Mouse (Mus musculus) gastrocnemius, adult 2 months (tissue): ENCODE data around the gene Auts2. TPM values are rescaled to one million over a fixed set of nuclear protein-coding genes. Genes with fewer than 3 reads are reported as not detected.

ENCODE experiments used
- DNase-seq: peaks from one replicate; pipeline ENCODE4 v3.0.0; 2022
- H3K27ac ChIP-seq: fragments of 200-600 bp; 2 replicates; pipeline ENCODE4 v1.8.1; 2022; ENCODE audit warnings: mild to moderate bottlenecking
- H3K4me3 ChIP-seq: fragments of 200-600 bp; 2 replicates; pipeline ENCODE4 v1.8.1; 2022; ENCODE audit warnings: mild to moderate bottlenecking, moderate library complexity
- CTCF ChIP-seq: fragments of 200-600 bp; IDR thresholded peaks from 2 replicates; pipeline ENCODE4 v1.8.1; 2022; ENCODE audit warnings: antibody characterized with exemption, mild to moderate bottlenecking, moderate library complexity
- intact Hi-C: fragments of 180-260 bp; cut with DNase I; formaldehyde crosslinking; loops from one replicate; pipeline ENCODE4 v1.15.1; 2025
- total RNA-seq, 2 experiments: library from RNA; stranded (reverse); gene quantifications; 2 replicates each; pipeline ENCODE4 v1.2.3; 2021

Gene Auts2
- total RNA-seq, 2 experiments from 2014 or later = 13.0 to 31.1 TPM

GRCm38 (mm10) chr5:132075942-132076341, 467.2 kb downstream of the Auts2 start:
- no peak overlapping the region for H3K4me3 ChIP-seq
- H3K27ac ChIP-seq = no peak overlapping the region
- TF ChIP-seq CTCF = no peak
- intact Hi-C loops = loop anchor here (10.0 kb wide), 1 partner anchor 541 kb away; no protein-coding TSS in a partner anchor
- DNase-seq = no peak

DNA sequence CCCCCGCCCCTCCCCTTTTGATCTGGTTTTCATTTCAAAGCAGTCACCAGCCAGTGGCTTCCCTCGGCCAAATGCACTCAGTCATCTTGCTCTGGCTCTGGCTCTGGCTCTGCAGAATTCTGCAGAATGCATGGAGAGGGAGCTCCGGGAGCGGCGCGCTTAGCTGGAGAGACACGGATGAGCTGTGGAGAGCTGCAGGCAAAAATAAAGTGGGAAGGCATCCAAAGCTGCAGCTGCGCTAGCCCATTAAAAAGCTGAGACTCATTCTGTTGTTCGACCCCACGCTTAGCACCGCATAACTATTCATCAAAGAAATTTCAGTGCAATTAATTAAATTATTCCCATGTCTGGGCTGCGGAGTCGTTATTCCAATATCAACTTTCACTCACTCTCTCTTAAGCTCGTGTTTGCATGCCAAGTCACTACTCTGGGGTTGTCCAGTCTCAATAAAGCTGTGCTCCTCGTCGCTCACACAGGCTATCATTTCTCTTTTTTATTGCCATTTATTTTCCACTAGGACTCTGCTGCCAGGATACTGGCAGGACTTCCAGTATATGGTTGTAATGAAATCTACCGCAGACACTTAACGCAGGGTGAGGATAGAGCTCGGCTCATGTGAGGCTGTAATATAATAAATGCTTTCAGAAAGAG, 468.3 kb downstream of the Auts2 start:
- Histone ChIP-seq H3K4me3 (peak overlapping the region; percentile 62), H3K27ac (peak overlapping the region; percentile 65)
- intact Hi-C loops = loop anchor here (10.0 kb wide), 1 partner anchor 540 kb away; no protein-coding TSS in a partner anchor
- DNase-seq = peak; percentile 80
- TF ChIP-seq CTCF = no peak

DNA sequence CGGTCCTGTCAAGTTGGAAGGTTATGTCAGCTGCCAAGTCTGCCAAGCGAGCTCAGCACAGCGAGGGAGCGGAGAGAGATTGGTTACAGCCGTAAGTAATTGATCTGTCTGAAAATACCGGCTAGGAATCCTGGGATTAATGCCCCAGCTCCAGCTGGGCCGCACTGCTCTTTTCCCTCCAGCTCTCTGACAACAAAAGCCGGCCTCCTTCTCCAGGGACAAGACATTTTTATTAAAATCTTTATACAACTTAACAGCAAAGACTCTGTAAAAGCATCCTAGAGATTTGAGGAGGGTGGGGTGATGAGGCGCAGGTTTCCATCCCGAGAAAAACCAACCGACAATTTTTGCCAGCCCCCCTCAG, 468.8 kb downstream of the Auts2 start:
- peak overlapping the region; percentile 62 for H3K4me3 ChIP-seq
- peak overlapping the region; percentile 65 for H3K27ac ChIP-seq
- intact Hi-C loops = loop anchor here (10.0 kb wide), 1 partner anchor 540 kb away; no protein-coding TSS in a partner anchor
- peak; percentile 66 for DNase-seq
- TF ChIP-seq CTCF = no peak

DNA sequence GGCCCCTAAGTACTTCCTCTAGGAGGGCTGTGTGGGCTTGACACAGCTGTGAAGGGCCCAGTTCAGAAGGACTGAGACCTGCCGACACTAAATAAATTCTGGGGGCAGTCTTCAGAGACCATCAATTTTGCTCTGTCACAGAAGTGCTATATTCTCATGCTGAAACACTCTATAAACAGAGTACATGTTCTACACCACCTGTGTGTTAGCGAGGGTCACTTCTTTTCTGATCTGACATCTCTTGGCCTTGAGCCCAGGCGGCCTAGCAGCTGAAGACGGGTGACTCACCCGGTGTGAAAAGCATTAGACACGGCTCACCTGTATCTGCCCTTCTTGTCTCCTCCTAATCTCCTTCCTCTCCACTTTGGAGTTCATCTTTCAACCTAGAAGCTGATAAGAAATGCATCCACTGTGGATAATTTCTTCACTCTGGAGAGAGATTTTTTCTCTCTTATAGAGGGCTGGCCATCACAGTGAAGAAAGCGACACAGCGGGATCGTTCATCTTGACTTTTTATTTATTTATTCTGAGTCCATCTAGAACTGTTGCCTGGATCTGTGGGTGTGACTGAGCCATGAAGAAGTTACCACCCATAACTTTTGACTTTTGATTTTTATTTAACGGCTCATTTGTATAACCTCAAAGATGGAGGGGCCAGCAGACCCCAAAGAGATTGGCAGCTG, 469.3 kb downstream of the Auts2 start:
- peak; percentile 41 for DNase-seq
- no peak for TF ChIP-seq CTCF
- intact Hi-C loops = loop anchor here (10.0 kb wide), 1 partner anchor 539 kb away; no protein-coding TSS in a partner anchor
- peak overlapping the region; percentile 65 for H3K27ac ChIP-seq
- H3K4me3 ChIP-seq = peak overlapping the region; percentile 62

DNA sequence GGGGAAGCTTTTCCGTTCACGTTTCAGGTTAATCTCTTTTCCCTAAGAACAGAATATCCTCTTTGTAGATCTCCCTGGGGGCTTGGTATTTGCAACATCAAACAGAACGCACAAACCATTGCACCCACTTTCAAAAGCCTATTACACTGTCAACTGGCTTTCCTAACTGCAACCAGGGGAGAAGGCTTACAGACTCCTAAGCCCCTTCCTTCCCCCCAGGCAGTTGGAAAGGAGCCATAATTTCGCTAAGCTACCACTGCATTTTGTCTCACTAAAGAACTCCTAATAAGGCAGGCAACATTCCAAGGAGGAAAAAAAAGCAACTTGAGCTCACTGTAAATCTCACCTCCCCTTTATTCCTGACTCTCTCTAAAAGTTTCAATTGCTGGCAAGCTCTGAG, 470.8 kb downstream of the Auts2 start:
- H3K27ac ChIP-seq = no peak overlapping the region
- TF ChIP-seq CTCF = no peak
- intact Hi-C loops = loop anchor here (10.0 kb wide), 1 partner anchor 538 kb away; no protein-coding TSS in a partner anchor
- H3K4me3 ChIP-seq = no peak overlapping the region
- DNase-seq = no peak

GRCm38 (mm10) chr5:132067750-132068739, 475.1 kb downstream of the Auts2 start:
- TF ChIP-seq CTCF = no peak
- intact Hi-C loops = no loop called here
- no peak for DNase-seq
- Histone ChIP-seq H3K4me3 (no peak overlapping the region), H3K27ac (no peak overlapping the region)

GRCm38 (mm10) chr5:132060116-132060515, 483.0 kb downstream of the Auts2 start:
- DNase-seq = no peak
- TF ChIP-seq CTCF = peak; percentile 39
- Histone ChIP-seq H3K4me3 (no peak overlapping the region), H3K27ac (no peak overlapping the region)
- intact Hi-C loops = no loop called here

DNA sequence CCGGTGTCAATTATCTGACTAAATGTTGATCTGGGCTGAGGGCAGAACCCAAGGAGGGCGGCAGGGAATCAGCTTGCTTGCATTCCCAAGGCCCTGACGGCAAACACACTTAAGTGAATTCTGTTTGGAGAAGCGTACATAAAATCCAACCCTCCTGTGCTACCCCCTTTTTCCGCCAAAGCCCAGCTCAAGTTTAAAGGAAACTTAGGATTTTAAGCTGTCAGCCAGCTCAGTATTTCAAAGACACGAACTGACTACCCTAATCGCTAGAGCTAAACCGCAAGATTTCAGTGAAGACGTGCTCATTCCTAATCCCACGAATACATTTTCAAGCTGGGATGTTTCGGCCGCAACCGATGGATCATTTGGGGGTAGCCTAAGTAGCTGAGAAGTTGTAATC, 490.5 kb downstream of the Auts2 start:
- Histone ChIP-seq H3K27ac (no peak overlapping the region), H3K4me3 (no peak overlapping the region)
- no peak for DNase-seq
- no peak for TF ChIP-seq CTCF
- intact Hi-C loops = no loop called here

DNA sequence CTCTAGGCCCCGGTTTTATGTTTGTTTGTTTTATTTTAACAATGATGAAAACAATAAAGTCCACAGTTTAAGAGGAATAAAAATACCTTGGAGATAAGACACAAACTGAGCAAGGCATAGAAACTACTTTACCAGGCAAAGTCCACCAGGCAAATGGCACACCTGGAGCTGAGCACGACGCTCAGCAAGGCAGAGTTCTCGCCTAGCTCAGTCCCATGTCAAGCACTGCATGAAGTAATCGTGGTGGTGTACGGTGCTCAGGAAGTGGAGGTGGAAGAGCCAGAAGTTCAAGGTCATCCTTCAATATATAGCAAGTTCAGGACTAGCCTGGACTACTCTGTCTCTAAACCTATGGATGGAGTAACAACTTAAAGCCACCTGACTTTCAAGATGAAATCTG, 503.6 kb downstream of the Auts2 start:
- intact Hi-C loops = no loop called here
- TF ChIP-seq CTCF = no peak
- no peak overlapping the region for H3K27ac ChIP-seq
- H3K4me3 ChIP-seq = no peak overlapping the region
- no peak for DNase-seq

- TF ChIP-seq CTCF = no peak
- DNase-seq = no peak
- H3K27ac ChIP-seq = no peak overlapping the region
- no peak overlapping the region for H3K4me3 ChIP-seq
- intact Hi-C loops = no loop called here
These were observed 509.4 kb downstream of the Auts2 start for GRCm38 (mm10) chr5:132033491-132034350.

GRCm38 (mm10) chr5:132030941-132031531, 512.1 kb downstream of the Auts2 start:
- intact Hi-C loops = no loop called here
- H3K4me3 ChIP-seq = no peak overlapping the region
- no peak for TF ChIP-seq CTCF
- H3K27ac ChIP-seq = no peak overlapping the region
- DNase-seq = no peak
